Mouse (Mus musculus): ENCODE data around the gene Ociad2. TPM values are rescaled to one million over a fixed set of nuclear protein-coding genes. Genes with fewer than 3 reads are reported as not detected.
A peak's percentile ranks its signal among the peaks of the same experiment; 100 is the strongest.

The Ociad2 gene
- polyA plus RNA-seq (2015; fragmentation: Nextera tagmentation; extraction: Ambion mirVana): 41.1 and 42.4 TPM in 2 replicates

DNA sequence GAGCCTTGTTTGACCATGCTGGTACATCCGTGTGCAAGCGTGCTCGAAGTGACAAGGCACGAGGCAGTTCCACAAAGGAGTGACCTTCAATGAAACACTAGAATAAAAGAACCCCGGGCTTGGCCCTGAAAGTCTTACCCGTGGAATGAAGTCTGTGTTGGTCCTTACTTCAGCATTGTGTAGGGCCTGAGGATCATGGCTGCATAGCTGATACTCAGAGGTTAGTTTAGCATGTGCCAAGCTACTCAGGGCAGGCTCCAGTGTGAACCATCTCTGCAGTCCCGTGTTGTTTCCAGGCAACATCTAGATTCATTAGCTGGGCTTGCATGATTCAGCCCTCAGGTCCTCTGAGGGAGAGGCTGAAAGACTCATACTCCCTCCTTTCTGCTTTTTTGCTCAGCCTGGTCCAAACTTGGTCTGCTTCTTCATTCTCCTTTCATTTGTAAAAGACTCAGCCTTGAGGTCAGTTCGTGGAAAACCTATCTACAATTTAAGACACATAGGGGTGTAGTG is at the start of gene Ociad2:
Ociad2 (minus strand) TSS at position 306 of the 513 bp plus-strand sequence.
- H3K27ac ChIP-seq: no peak within 1 kb of the TSS
- ATAC-seq (ENCODE audit: borderline replicate concordance, extremely low read depth, low FRiP score, low TSS enrichment): no peak
- 80% methylated on average over 8 of the region's 8 CpGs for WGBS
- no peaks in the 10 kb centered on the region; the same call in none of the 2 replicates for H3K4me1 ChIP-seq
- H3K9me3 ChIP-seq: no peaks in the 10 kb centered on the region
- H3K4me3 ChIP-seq: no peak within 1 kb of the TSS
- no peak within 1 kb of the TSS for H3K4me2 ChIP-seq
- H3K9ac ChIP-seq: no peak within 1 kb of the TSS
- no peaks in the 10 kb centered on the region for H3K36me3 ChIP-seq
- H3K27me3 ChIP-seq: peaks cover 4% of the 10 kb centered on the region; the same call in 1 of the 2 replicates

GRCm38 (mm10) chr5:73383647-73383970 is 42.8 kb upstream of the Ociad2 start:
- Histone ChIP-seq H3K9ac (no peak overlapping the region), H3K4me3 (no peak overlapping the region), H3K27ac (no peak overlapping the region), H3K4me1 (0 out of 2 replicates have a peak, but pooled peaks cover 3% of the 10 kb centered on the region), H3K9me3 (no peaks in the 10 kb centered on the region), H3K27me3 (0 out of 2 replicates have a peak, but pooled peaks cover 2% of the 10 kb centered on the region), H3K36me3 (no peaks in the 10 kb centered on the region), H3K4me2 (no peak overlapping the region)
- 64% methylated on average over 4 of the region's 4 CpGs for WGBS
- no peak for ATAC-seq (ENCODE audit: borderline replicate concordance, extremely low read depth, low FRiP score, low TSS enrichment)

- Histone ChIP-seq H3K4me3 (no peak overlapping the region), H3K9ac (no peak overlapping the region), H3K27me3 (0 out of 2 replicates have a peak, but pooled peaks cover 2% of the 10 kb centered on the region), H3K36me3 (no peaks in the 10 kb centered on the region), H3K9me3 (no peaks in the 10 kb centered on the region), H3K27ac (no peak overlapping the region), H3K4me1 (0 out of 2 replicates have a peak, but pooled peaks cover 3% of the 10 kb centered on the region), H3K4me2 (no peak overlapping the region)
- no peak for ATAC-seq (ENCODE audit: borderline replicate concordance, extremely low read depth, low FRiP score, low TSS enrichment)
- 26% methylated on average over 3 of the region's 3 CpGs for WGBS
Measured at GRCm38 (mm10) chr5:73382737-73383646, 42.2 kb upstream of the Ociad2 start.

DNA sequence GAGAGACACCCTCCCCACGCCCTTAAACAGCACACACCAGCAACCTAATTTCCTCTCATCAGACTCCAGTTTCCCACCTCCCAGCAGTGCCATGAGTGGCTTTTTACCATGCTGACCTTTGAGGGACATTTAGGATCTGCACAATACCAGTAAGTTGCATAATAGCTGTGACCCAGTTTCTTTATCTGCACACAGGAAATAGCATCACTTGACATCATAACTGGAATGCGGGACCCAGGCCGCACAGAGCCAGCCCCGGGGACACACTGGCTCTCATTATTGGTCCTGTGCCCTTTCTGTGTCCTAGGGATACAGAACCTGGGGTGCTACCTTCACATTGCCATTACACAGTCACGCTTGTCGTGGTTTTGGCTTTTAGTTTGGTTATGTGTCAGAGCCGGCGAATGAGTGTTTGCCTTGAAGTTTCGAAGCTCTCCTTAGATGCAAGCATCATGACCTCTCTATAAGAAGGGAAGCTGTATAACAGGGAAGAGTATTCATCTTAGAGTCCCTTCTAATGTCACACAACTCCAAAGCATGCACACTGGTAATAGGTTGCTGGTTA is 41.2 kb upstream of the Ociad2 start:
- H3K9me3 ChIP-seq: no peaks in the 10 kb centered on the region
- 0 out of 2 replicates have a peak, but pooled peaks cover 3% of the 10 kb centered on the region for H3K4me1 ChIP-seq
- ATAC-seq (ENCODE audit: borderline replicate concordance, extremely low read depth, low FRiP score, low TSS enrichment): no peak
- H3K4me3 ChIP-seq: no peak overlapping the region
- H3K9ac ChIP-seq: no peak overlapping the region
- no peaks in the 10 kb centered on the region for H3K36me3 ChIP-seq
- H3K27ac ChIP-seq: no peak overlapping the region
- 0 out of 2 replicates have a peak, but pooled peaks cover 2% of the 10 kb centered on the region for H3K27me3 ChIP-seq
- no peak overlapping the region for H3K4me2 ChIP-seq
- 70% methylated on average over 9 of the region's 9 CpGs for WGBS

DNA sequence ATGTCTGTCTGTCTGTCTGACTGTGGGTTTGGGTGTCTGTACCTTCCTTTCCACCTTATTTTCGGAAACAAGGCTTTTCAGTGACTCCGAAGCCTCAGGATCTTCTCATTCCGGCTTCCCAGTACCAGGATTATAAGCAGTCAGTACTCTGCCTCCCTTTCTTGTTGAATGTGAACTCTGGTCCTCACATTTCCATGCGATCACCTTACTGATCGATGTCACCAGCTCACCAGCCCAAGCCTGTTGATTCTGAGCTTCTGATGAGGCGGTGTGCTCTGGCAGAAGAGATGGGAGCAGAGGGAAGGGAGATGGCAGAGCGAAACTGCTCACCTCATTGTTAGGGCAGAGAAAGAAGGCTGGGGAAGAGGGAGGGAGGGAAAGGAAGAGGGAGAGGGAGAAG is 40.7 kb upstream of the Ociad2 start:
- no peak overlapping the region for H3K4me3 ChIP-seq
- 74% methylated on average over 7 of the region's 7 CpGs for WGBS
- no peaks in the 10 kb centered on the region for H3K9me3 ChIP-seq
- H3K27me3 ChIP-seq: 0 out of 2 replicates have a peak, but pooled peaks cover 2% of the 10 kb centered on the region
- no peak overlapping the region for H3K27ac ChIP-seq
- H3K9ac ChIP-seq: no peak overlapping the region
- 0 out of 2 replicates have a peak, but pooled peaks cover 3% of the 10 kb centered on the region for H3K4me1 ChIP-seq
- H3K36me3 ChIP-seq: no peaks in the 10 kb centered on the region
- H3K4me2 ChIP-seq: no peak overlapping the region
- no peak for ATAC-seq (ENCODE audit: borderline replicate concordance, extremely low read depth, low FRiP score, low TSS enrichment)

DNA sequence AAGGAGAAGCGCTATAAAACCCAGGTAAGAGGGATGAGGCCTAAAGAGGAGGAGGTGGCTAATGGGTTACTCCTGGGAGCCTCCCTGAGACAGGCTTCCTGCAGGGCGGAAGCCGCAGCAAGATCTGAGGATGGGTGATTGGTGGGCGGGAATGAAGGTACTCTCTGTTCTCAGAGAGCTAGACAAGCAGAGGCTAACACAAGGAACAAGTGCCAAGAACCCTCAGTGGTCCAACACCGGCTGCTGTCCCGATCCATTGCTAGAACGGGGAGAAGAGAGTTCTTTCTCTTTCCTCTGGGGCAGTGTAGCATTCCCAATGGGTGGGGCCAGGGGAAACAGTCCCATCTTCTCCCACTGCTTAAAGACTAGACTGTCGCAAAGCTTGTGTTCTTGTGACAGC is 40.0 kb upstream of the Ociad2 start:
- Histone ChIP-seq H3K4me3 (no peak overlapping the region), H3K9ac (no peak overlapping the region), H3K27me3 (0 out of 2 replicates have a peak, but pooled peaks cover 2% of the 10 kb centered on the region), H3K36me3 (no peaks in the 10 kb centered on the region), H3K27ac (no peak overlapping the region), H3K4me1 (0 out of 2 replicates have a peak, but pooled peaks cover 3% of the 10 kb centered on the region), H3K4me2 (no peak overlapping the region), H3K9me3 (no peaks in the 10 kb centered on the region)
- no peak for ATAC-seq (ENCODE audit: borderline replicate concordance, extremely low read depth, low FRiP score, low TSS enrichment)
- whole genome bisulfite sequencing: 35% methylated on average over 8 of the region's 8 CpGs

GRCm38 (mm10) chr5:73379908-73380307 is 39.1 kb upstream of the Ociad2 start:
- Histone ChIP-seq H3K9me3 (no peaks in the 10 kb centered on the region), H3K4me3 (no peak overlapping the region)

GRCm38 (mm10) chr5:73376491-73376890 is 35.7 kb upstream of the Ociad2 start:
- WGBS: 88% methylated on average over 7 of the region's 7 CpGs
- Histone ChIP-seq H3K4me2 (no peak overlapping the region), H3K27me3 (no peaks in the 10 kb centered on the region), H3K9me3 (no peaks in the 10 kb centered on the region), H3K36me3 (no peaks in the 10 kb centered on the region), H3K9ac (no peak overlapping the region), H3K4me3 (no peak overlapping the region), H3K4me1 (no peaks in the 10 kb centered on the region), H3K27ac (no peak overlapping the region)
- ATAC-seq (ENCODE audit: borderline replicate concordance, extremely low read depth, low FRiP score, low TSS enrichment): no peak

More at GRCm38 (mm10) chr5:73379908-73380307, 39.1 kb upstream of the Ociad2 start:
- Histone ChIP-seq H3K36me3 (no peaks in the 10 kb centered on the region), H3K9ac (no peak overlapping the region), H3K4me2 (no peak overlapping the region), H3K4me1 (0 out of 2 replicates have a peak, but pooled peaks cover 3% of the 10 kb centered on the region), H3K27ac (no peak overlapping the region), H3K27me3 (0 out of 2 replicates have a peak, but pooled peaks cover 2% of the 10 kb centered on the region)
- WGBS: 19% methylated on average over 3 of the region's 3 CpGs
- ATAC-seq (ENCODE audit: borderline replicate concordance, extremely low read depth, low FRiP score, low TSS enrichment): peak; percentile 72

DNA sequence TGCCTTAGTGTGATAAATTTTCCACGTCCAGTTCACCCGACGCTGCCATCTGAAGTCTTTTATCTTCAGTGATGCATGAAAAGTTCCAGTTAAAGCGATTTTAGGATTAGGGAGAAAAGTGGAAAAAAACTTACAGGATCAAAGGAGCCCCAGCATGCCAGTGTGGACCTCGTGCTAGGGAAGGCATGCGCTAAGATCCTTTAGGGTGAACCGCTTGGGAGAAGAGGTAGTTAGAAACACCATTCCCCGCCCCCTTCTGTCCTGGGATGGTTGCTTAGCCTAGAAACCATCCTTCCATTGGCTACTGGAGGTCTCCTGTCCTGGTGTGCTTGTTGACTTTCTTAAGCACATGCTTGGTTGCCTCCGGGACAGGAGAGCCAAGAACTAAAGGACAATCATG is 35.2 kb upstream of the Ociad2 start:
- Histone ChIP-seq H3K9me3 (no peaks in the 10 kb centered on the region), H3K4me1 (no peaks in the 10 kb centered on the region), H3K27ac (no peak overlapping the region), H3K36me3 (no peaks in the 10 kb centered on the region), H3K4me3 (no peak overlapping the region), H3K27me3 (no peaks in the 10 kb centered on the region), H3K9ac (no peak overlapping the region), H3K4me2 (no peak overlapping the region)
- WGBS: 69% methylated on average over 9 of the region's 9 CpGs
- no peak for ATAC-seq (ENCODE audit: borderline replicate concordance, extremely low read depth, low FRiP score, low TSS enrichment)

DNA sequence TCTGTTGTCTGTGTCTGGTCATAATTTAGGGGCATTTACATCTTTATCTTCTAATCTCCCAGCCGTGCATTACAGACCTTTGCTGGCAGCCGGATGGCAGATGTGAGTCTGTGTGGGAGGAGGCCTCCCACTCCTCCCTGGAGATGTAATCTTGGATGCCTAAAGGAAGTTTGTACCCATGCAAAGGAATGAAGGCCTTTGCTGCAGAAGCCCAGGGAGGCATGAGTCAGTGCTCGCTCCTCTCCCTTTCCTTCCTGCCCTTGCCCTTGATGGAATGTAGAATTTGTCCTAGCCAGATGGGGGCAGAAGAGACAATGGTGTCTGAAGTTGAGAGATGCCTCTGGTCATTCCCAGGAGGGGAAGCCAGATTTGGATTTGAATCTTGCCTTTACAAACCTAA is 32.4 kb upstream of the Ociad2 start:
- H3K9ac ChIP-seq: no peak overlapping the region
- no peaks in the 10 kb centered on the region for H3K36me3 ChIP-seq
- H3K4me3 ChIP-seq: no peak overlapping the region
- no peaks in the 10 kb centered on the region for H3K4me1 ChIP-seq
- WGBS: 43% methylated on average over 3 of the region's 3 CpGs
- H3K9me3 ChIP-seq: no peaks in the 10 kb centered on the region
- H3K27me3 ChIP-seq: no peaks in the 10 kb centered on the region
- ATAC-seq (ENCODE audit: borderline replicate concordance, extremely low read depth, low FRiP score, low TSS enrichment): no peak
- H3K4me2 ChIP-seq: no peak overlapping the region
- no peak overlapping the region for H3K27ac ChIP-seq

- no peak overlapping the region for H3K4me2 ChIP-seq
- no peak overlapping the region for H3K4me3 ChIP-seq
- no peak for ATAC-seq (ENCODE audit: borderline replicate concordance, extremely low read depth, low FRiP score, low TSS enrichment)
- WGBS: 70% methylated on average over 5 of the region's 5 CpGs
- no peaks in the 10 kb centered on the region for H3K27me3 ChIP-seq
- H3K27ac ChIP-seq: no peak overlapping the region
- no peak overlapping the region for H3K9ac ChIP-seq
- no peaks in the 10 kb centered on the region for H3K9me3 ChIP-seq
- H3K4me1 ChIP-seq: 0 out of 2 replicates have a peak, but pooled peaks cover under 1% of the 10 kb centered on the region
- no peaks in the 10 kb centered on the region for H3K36me3 ChIP-seq
Measured at GRCm38 (mm10) chr5:73372601-73373000, 31.8 kb upstream of the Ociad2 start.

DNA sequence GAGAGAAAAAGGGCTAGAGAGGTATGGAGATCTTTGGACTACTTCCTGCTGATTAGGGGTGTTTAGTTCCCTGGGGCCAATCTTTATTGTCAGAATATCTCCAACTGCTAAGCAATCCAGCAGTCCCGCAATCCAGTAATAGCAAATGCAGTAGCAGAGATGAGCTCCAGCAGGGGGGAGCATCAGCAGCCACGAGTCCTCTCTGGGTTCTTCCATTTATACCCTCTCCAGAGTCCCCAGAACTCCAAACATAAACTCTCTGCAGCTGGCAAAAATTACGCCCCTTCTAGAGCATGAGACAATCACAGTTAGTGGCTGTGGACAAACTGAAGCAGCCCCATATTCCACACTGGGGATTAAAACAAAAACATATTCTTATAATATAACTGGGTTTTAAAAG is 28.9 kb upstream of the Ociad2 start:
- no peak overlapping the region for H3K4me3 ChIP-seq
- H3K36me3 ChIP-seq: no peaks in the 10 kb centered on the region
- no peaks in the 10 kb centered on the region for H3K9me3 ChIP-seq
- no peaks in the 10 kb centered on the region for H3K27me3 ChIP-seq
- no peak overlapping the region for H3K4me2 ChIP-seq
- H3K9ac ChIP-seq: no peak overlapping the region
- H3K27ac ChIP-seq: no peak overlapping the region
- 0 out of 2 replicates have a peak, but pooled peaks cover 3% of the 10 kb centered on the region for H3K4me1 ChIP-seq
- no peak for ATAC-seq (ENCODE audit: borderline replicate concordance, extremely low read depth, low FRiP score, low TSS enrichment)
- WGBS: 52% methylated on average over 3 of the region's 3 CpGs
